Mouse (Mus musculus) brain, embryonic 18.5 days (tissue): ENCODE measurements around the gene Fam57a.

Experiments used
- DNase-seq: peaks from one replicate; pipeline ENCODE4 v3.0.0-alpha.2; 2012; ENCODE audit warnings: low read depth, low spot score

The Fam57a gene

DNA sequence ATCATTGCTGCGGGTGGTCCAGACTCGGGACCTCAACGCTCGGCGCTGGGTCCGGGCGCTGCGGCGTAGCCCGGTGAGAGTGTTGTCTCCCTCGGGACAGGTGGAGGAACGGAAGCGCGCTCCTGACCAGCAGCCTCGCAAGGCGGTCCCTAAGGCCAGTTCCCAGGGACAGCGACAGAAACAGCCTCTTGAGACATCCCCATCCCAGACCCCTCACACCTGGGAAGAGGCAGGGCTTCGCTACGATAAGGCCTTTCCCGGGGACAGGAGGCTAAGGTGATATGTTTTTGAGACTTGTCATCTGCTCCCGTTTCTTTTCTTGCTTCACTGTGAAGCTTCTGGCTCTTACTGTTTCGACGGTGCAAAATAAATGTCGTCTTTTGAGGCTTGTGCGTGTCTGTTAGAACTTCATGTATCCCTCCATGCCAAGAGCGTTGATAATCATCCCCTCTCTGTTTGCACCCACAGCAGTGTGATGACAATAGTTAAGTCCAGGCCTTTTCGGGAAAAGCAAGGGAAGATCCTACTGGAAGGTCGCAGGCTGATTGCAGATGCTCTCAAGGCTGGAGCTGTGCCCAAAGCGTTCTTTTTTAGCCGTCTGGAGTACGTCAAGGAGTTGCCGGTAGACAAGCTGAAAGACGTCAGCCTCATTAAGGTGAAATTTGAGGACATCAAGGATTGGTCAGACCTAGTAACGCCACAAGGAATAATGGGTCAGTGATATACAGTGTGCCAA is 64.5 kb downstream of the Fam57a start:
- no peak for DNase-seq

DNA sequence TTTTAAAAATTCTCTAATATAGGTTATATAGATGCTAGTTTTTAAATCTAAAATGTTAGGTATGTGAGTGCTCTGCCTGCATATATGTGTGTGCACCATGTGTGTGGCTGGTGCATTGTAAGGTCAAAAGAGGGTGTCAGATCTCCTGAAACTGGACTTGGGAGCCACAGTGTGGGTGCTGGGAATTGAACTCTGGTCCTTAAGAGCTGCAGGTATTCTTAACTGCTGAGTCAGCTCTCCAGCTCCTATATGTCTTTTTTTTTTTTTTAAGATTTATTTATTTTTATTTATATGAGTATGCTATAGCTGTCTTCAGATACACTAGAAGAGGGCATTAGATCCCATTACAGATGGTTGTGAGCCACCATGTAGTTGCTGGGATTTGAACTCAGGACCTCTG is 67.0 kb downstream of the Fam57a start:
- DNase-seq, result no peak

DNA sequence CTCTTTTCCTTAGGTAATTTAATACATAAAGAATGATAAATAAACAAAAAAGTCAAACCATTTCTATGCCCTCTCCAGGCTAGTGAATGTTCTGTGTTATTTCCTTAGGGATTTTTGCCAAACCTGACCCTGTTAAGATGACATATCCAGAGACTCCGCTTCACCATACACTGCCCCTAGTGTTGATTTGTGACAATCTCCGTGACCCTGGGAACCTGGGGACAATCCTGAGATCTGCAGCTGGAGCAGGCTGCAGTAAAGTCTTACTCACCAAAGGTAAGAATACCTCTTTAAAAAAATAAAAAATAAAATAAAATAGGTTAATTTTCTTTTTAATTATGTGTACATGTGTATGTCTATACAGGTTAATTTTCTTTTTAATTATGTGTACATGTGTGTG is 67.8 kb downstream of the Fam57a start:
- DNase-seq, result no peak

DNA sequence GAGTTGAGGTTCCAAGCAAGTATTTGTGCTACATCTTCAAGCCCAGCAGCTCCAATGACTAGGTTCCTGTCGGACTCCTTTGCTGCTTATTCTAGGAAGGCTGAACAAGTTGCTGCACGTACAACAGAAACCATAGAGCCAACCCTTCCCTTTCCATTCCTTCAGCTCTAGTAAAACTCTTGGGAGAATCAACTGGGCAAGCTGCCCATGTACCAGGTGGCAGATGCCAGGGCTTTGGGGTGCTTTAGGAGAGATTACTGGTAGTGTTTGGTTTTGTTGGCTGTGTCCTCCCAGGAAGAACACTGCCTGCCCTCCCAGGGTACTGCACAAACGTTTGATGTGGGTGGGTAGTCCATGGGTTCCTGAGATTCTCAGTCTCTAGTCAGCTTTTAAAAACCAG is 72.6 kb downstream of the Fam57a start:
- no peak for DNase-seq

DNA sequence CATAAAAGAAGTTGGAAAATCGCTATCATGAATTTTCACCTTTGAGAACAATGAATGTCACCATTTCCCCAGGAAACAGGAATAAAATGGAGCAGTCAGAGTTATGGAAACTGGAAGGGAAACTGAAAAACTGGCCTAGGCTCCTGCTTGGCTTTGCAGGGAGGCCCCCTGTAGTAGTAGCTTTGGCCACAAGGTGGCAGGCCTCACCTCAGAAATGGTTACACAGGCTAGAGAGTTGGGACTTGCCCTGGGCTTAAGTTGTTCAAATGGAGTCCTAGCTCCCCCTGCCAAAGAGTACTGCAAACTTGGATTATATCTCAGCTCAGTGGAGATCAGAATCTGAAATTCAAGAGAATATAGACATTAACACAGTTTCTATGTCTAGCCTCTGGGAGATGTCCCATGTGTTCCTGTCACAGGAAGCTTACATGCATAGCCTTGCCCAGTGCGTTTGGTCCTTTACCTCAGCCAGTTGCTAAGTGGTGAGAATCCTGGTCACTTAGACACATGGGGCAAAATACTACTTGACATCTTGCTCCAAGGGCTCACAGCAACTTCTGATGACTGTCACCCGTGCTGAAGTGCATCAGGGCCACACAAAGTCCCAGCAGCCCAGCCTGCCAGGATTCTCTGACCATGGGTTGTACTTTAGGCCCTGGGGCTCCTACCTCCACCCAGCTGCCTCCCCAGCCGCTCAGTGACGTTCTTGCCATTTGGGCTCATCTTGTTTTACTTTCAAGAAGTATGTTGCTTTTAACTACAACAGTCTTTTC is 73.9 kb downstream of the Fam57a start:
- DNase-seq, result no peak

DNA sequence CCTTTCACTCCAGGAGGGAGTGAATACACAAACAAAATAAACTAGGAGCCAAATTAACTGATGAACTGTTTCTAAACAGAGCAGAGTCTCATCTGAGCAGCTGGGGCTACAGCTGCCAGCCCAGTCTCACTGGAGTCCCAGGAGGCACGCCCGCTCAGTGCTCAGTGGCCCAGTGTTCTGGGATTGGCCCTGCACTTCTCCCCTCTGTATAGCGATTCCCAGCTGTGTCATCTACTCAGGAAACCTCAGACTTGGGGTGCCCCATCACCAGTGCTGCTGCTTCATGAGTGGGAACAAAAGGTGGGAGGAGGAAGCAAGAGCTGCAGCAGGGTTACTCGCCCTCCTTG is 74.4 kb downstream of the Fam57a start:
- DNase-seq, result no peak

DNA sequence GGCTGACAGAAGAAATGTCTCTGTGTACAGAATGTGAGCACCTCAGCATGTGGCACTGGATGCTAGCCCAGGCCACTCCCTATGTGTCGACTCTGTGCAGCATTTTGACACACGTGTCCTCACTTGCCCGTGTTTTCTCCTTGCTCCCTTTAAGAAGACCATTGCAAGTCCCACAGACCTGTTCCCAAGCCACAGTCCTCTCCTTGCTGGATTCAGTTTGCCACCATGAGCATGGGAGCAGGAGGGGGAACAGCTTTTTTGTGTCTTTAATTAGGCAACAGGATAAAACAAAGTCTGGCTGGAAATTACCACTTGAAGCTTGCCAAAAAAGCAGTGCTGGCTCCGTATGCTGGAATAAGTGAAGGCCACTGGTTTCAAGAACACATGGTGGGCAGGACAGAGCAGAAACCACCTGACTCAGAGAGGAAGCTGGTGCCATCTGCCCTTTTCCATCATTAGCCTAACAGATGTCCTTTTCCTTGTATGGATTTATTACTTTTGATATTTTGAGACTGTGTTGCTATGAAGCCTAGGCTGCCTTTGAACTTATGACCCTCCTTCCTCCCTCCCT is 76.0 kb downstream of the Fam57a start:
- no peak for DNase-seq

DNA sequence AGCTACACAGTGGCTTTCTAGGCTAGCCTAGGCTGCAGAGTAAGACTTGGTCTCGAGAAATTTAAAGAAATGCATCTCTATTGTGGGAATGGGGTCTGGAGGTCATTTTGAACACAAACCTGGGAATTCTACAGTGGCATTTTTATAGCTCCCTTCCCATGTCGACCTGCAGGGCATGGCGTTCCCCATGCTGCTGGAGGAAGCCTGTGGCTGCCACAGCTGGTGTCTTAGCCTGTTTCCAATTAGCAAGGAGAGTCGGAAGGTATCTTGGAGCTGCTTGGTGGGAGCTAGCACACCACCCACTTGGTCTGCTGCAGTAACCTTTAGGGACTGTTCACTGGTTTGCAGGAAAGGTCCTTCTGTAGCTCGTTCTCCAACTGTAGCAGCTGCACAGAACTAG is 76.7 kb downstream of the Fam57a start:
- DNase-seq, result no peak

DNA sequence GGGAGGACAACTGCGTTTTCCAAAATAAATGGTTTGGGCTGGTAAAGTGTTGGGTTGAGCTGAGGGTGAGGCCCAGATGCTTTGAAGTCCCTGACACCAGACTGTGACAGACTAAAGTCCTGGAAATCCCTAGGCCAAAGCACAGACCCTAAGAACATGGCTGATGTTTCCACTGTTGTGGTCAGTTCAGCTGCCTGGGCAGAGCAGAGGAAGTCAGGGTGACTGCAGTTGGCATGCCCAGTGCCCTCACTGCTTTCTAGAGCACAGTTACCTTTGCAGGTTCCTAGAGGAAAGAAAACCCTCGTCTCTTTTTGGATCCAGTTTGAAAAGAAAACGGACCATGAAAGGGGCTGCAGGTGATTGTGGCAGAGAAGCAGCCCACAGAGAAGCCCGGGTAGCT is 77.9 kb downstream of the Fam57a start:
- DNase-seq, result no peak

DNA sequence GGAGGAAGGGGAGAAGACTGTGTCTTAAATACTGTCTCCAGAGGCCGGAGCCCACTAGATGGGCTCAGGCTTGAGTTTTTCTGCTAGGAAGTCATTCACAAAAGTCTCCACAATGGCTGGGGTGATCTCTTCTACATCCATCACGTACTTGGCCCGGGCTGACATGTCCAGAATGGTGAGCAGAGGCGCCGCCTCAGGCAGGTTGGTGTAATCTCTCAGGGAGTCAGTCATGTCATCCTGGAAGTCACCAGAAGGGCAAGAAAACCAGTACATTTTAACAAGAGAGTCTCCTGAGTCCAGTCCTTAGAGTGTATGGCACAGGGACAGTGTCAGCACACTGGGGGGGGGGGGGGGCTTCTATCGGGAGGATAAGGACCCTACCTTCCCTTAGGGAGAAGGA is 79.0 kb downstream of the Fam57a start:
- DNase-seq, result no peak

DNA sequence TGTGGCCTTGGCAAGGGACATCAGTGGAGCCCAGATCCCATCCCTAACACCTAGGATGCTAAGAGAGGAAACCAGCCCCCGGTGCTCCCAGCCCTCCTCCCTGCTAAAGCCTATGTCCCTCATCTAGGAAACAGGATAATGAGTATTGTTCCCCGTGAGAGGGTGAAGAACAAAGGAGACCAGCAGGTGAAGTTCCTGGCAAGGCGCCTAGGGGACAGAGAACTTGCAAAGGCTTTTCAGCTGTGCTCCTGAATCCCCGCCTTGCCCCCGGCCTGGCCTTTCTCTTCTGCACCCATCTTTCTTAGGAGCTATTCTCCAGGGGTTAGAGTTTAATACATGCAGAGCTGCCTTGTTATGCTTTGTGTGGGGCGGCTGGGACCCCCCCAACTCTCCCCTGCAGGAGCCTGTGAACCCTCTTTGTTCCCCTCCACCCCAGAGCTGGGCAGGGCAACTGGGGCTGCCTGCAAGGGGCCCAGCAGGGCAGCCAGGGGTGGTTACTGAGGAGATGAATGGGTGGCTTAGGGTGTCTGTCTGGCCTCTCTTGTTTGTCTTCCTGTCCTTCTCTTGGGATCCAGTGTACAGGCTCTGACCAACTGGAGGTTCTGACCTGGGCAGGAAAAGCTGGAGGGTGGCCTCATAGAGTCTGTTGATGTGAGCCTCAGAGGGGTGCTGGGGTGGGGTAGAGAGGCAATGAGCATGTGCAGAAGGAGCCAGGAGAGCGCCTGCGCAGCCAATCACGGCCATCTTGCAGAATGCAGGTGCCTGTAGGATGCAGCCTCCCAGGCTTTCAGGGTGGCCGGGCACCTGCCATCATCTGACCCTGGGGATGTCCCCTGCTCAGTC is 81.0 kb downstream of the Fam57a start:
- DNase-seq, result no peak

DNA sequence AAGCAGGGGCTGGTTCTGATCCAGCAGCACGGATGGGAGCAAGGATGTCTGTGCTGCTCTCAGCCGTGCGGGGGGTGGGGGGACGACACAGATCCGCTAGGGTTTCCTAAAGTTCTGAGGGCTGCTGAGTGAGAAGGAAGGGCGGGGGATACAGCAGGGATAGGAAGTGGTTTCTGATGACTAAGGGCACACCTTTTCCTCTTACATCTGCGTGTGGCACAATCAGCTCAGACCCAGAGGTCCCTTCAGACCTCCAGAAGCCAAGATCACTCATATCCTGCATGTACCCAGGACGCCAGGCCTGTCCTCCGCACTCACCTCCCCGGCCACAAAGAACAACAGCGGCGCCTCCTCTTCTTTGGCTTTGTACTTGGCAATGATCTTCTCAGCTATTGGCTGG is 81.8 kb downstream of the Fam57a start:
- no peak for DNase-seq

DNA sequence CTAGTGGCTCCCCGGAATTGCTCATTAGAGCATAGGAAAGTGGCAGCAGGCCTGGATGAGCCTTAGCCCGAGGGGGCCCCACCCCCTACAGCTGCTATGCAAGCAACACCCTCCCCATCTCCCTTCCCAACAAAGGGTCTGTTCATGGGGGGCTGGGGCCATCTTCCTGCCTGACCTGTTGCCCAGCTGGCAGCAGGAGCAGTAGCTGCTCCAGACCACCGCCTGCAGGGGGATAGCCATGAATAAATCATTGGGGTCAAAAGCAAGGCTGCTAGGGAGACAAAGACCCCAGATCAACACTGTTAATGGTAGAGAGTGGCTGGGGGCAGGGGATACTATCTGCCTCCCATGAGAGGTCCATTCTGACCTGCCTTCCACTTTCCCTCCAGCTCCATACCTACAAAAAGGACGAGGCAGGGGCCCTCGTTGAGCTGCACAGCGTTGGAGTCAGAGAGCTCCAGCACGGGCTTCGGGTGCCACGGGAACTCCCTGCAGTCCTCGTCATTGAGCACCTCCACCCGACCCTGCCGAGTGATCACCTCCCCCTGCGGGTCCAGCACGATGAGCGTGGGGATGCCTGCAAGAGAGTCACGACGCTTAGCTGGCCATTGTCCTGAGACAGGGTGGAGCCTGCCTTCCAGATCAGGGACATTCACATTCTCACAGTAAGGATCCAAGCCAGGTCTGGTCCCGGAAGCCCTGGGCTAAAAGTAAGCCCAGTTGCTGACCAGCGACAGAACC is 83.3 kb downstream of the Fam57a start:
- DNase-seq, result no peak
